Mouse (Mus musculus) heart, embryonic 13.5 days (tissue): Measurements from ENCODE around the gene Grin3b. TPM values are rescaled to one million over a fixed set of nuclear protein-coding genes. Genes with fewer than 3 reads are reported as not detected.

ENCODE experiments used
- polyA plus RNA-seq: library from polyadenylated mRNA; unstranded; fragments of >200 nt; fragmentation: Nextera tagmentation; extraction: Ambion mirVana; gene quantifications from 2 replicates; pipeline ENCODE4 v1.2.1, GENCODE M21; 2015

Grin3b gene
- polyA plus RNA-seq, 1 experiment from 2014 or later: 0.09 TPM

Other genes with a start within 250 kb of the Grin3b start
- gene Polrmt, start 224.1 kb upstream of the Grin3b start, polyA plus RNA-seq: 30.2 and 30.9 TPM in 2 replicates
- 0.17 TPM in 1 of 2 replicates, not detected in the other for gene Fgf22, start 215.6 kb upstream of the Grin3b start, polyA plus RNA-seq
- 61.4 and 66.3 TPM in 2 replicates for gene Rnf126, start 203.8 kb upstream of the Grin3b start, polyA plus RNA-seq
- gene Fstl3, start 193.4 kb upstream of the Grin3b start, polyA plus RNA-seq: 23.8 and 27.3 TPM in 2 replicates
- gene Prss57, start 179.8 kb upstream of the Grin3b start, polyA plus RNA-seq: 0.51 TPM in 1 of 2 replicates, not detected in the other
- gene Palm, start 177.1 kb upstream of the Grin3b start, polyA plus RNA-seq: 67.1 and 69.3 TPM in 2 replicates
- gene Misp, start 149.7 kb upstream of the Grin3b start, polyA plus RNA-seq: 1.2 and 1.4 TPM in 2 replicates
- gene Ptbp1, start 116.3 kb upstream of the Grin3b start, polyA plus RNA-seq: 122 and 141 TPM in 2 replicates
- gene Prtn3, start 96.2 kb upstream of the Grin3b start, polyA plus RNA-seq: 2.5 and 2.6 TPM in 2 replicates
- 15.8 and 16.4 TPM in 2 replicates for gene Plppr3, start 96.1 kb upstream of the Grin3b start, polyA plus RNA-seq
- 0.25 and 0.96 TPM in 2 replicates for gene Elane, start 84.5 kb upstream of the Grin3b start, polyA plus RNA-seq
- gene Cfd, start 79.9 kb upstream of the Grin3b start, polyA plus RNA-seq: not detected in 2 replicates
- 41.8 and 42.1 TPM in 2 replicates for gene Med16, start 61.8 kb upstream of the Grin3b start, polyA plus RNA-seq
- gene Gm26602, start 59.9 kb upstream of the Grin3b start, polyA plus RNA-seq: 1.7 TPM in 1 of 2 replicates, not detected in the other
- gene Kiss1r, start 53.7 kb upstream of the Grin3b start, polyA plus RNA-seq: 0.60 and 0.67 TPM in 2 replicates
- 95.6 and 100 TPM in 2 replicates for gene R3hdm4, start 49.5 kb upstream of the Grin3b start, polyA plus RNA-seq
- gene Arid3a, start 43.7 kb upstream of the Grin3b start, polyA plus RNA-seq: 3.4 and 4.2 TPM in 2 replicates
- 72.4 and 80.9 TPM in 2 replicates for gene Wdr18, start 10.6 kb upstream of the Grin3b start, polyA plus RNA-seq
- 10.6 and 12.8 TPM in 2 replicates for gene Tmem259, start 13.6 kb downstream of the Grin3b start, polyA plus RNA-seq
- 264 and 271 TPM in 2 replicates for gene Cnn2, start 17.9 kb downstream of the Grin3b start, polyA plus RNA-seq
- gene Abca7, start 25.8 kb downstream of the Grin3b start, polyA plus RNA-seq: 2.2 and 2.6 TPM in 2 replicates
- gene Arhgap45, start 45.9 kb downstream of the Grin3b start, polyA plus RNA-seq: 5.5 and 6.5 TPM in 2 replicates
- gene Polr2e, start 69.1 kb downstream of the Grin3b start, polyA plus RNA-seq: 149 and 154 TPM in 2 replicates
- 691 and 741 TPM in 2 replicates for gene Gpx4, start 76.5 kb downstream of the Grin3b start, polyA plus RNA-seq
- gene Sbno2, start 134.9 kb downstream of the Grin3b start, polyA plus RNA-seq: 9.1 and 10.1 TPM in 2 replicates
- gene Stk11, start 145.1 kb downstream of the Grin3b start, polyA plus RNA-seq: 12.0 and 13.0 TPM in 2 replicates
- gene Atp5d, start 167.9 kb downstream of the Grin3b start, polyA plus RNA-seq: 808 and 893 TPM in 2 replicates
- gene Cbarp, start 170.1 kb downstream of the Grin3b start, polyA plus RNA-seq: 1.6 and 2.5 TPM in 2 replicates
- gene Midn, start 177.6 kb downstream of the Grin3b start, polyA plus RNA-seq: 15.6 and 15.7 TPM in 2 replicates
- gene Cirbp, start 195.3 kb downstream of the Grin3b start, polyA plus RNA-seq: 87.9 and 96.4 TPM in 2 replicates
- 10.4 and 13.1 TPM in 2 replicates for gene 1600002K03Rik, start 202.2 kb downstream of the Grin3b start, polyA plus RNA-seq
- gene Efna2, start 208.8 kb downstream of the Grin3b start, polyA plus RNA-seq: 8.5 and 10.6 TPM in 2 replicates